Mouse (Mus musculus) ovary, postnatal 14 days (tissue): Measurements from ENCODE around the gene Slc9a3r2.

Experiments
- DNase-seq: peaks from one replicate; pipeline ENCODE4 v3.0.0; 2022; ENCODE audit warnings: low spot score

The Slc9a3r2 gene

GRCm38 (mm10) chr17:24636781-24637481 lies 13.2 kb downstream of the Slc9a3r2 start:
- DNase-seq: no peak

GRCm38 (mm10) chr17:24635694-24636093 lies 14.4 kb downstream of the Slc9a3r2 start:
- DNase-seq: no peak

- DNase-seq: no peak
Observed at GRCm38 (mm10) chr17:24635024-24635423, 15.1 kb downstream of the Slc9a3r2 start.

- DNase-seq: no peak
Observed at GRCm38 (mm10) chr17:24633831-24634230, 16.3 kb downstream of the Slc9a3r2 start.

- DNase-seq: peak; percentile 59
Observed at GRCm38 (mm10) chr17:24632813-24633449, 17.2 kb downstream of the Slc9a3r2 start.

GRCm38 (mm10) chr17:24632167-24632812 lies 17.8 kb downstream of the Slc9a3r2 start, which contains the start of the genes Tsc2 and Nthl1:
Gene Tsc2, minus strand, starts transcription at chr17:24632630.
Gene Nthl1, plus strand, starts transcription at chr17:24632680.
- DNase-seq: peak; percentile 71

- DNase-seq: no peak
Observed at GRCm38 (mm10) chr17:24630072-24630471, 20.1 kb downstream of the Slc9a3r2 start.

GRCm38 (mm10) chr17:24628646-24629045 lies 21.5 kb downstream of the Slc9a3r2 start:
- DNase-seq: peak; percentile 55

GRCm38 (mm10) chr17:24625472-24625871 lies 24.7 kb downstream of the Slc9a3r2 start:
- DNase-seq: no peak

GRCm38 (mm10) chr17:24617561-24618194 lies 32.4 kb downstream of the Slc9a3r2 start:
- no peak for DNase-seq

- DNase-seq: no peak
Observed at GRCm38 (mm10) chr17:24610711-24611110, 39.4 kb downstream of the Slc9a3r2 start.

- no peak for DNase-seq
Observed at GRCm38 (mm10) chr17:24608874-24609273, 41.3 kb downstream of the Slc9a3r2 start.

- DNase-seq: no peak
Observed at GRCm38 (mm10) chr17:24608370-24608769, 41.8 kb downstream of the Slc9a3r2 start.

GRCm38 (mm10) chr17:24604557-24604956 lies 45.6 kb downstream of the Slc9a3r2 start:
- no peak for DNase-seq

- DNase-seq: no peak
Observed at GRCm38 (mm10) chr17:24603961-24604360, 46.2 kb downstream of the Slc9a3r2 start.

GRCm38 (mm10) chr17:24600502-24600901 lies 49.6 kb downstream of the Slc9a3r2 start:
- DNase-seq: no peak

- no peak for DNase-seq
Observed at GRCm38 (mm10) chr17:24597989-24598388, 52.1 kb downstream of the Slc9a3r2 start.

- no peak for DNase-seq
Observed at GRCm38 (mm10) chr17:24596471-24597183, 53.5 kb downstream of the Slc9a3r2 start.

- no peak for DNase-seq
Observed at GRCm38 (mm10) chr17:24596073-24596466, 54.1 kb downstream of the Slc9a3r2 start.

GRCm38 (mm10) chr17:24595126-24596072 lies 54.7 kb downstream of the Slc9a3r2 start:
- no peak for DNase-seq
